Mouse (Mus musculus) lung, adult 18-20 months (tissue): ENCODE results near the gene Reep3.
A peak's percentile ranks its signal among the peaks of the same experiment; 100 is the strongest.

Experiments used
- DNase-seq, 2 experiments: peaks; one replicate each; pipeline ENCODE4 v3.0.0; 2022; ENCODE audit warnings: mixed read lengths in 2 of 2

Reep3 gene

GRCm38 (mm10) chr10:67081206-67082007 lies 15.3 kb downstream of the Reep3 start:
- DNase-seq, result no peak

DNA sequence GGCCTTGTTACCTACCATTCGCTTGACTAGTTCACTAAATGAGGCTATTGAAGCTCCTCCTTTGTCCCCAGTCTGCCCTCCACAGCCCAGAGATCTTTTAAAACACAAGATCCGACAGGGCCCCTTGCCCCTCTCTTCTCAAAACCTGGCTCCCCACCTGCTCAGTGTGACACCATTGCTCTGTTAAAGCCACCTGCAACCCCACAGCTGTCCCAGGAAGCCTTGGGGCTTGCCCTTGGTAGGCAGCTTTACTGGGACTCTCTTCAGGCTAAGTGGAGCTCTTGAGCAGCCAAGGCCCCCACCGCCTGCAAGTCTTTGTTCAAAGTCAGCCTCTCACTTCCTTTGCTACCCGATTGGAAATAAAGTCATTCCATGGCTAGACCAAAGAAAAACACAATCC lies 17.7 kb downstream of the Reep3 start:
- DNase-seq, result no peak

DNA sequence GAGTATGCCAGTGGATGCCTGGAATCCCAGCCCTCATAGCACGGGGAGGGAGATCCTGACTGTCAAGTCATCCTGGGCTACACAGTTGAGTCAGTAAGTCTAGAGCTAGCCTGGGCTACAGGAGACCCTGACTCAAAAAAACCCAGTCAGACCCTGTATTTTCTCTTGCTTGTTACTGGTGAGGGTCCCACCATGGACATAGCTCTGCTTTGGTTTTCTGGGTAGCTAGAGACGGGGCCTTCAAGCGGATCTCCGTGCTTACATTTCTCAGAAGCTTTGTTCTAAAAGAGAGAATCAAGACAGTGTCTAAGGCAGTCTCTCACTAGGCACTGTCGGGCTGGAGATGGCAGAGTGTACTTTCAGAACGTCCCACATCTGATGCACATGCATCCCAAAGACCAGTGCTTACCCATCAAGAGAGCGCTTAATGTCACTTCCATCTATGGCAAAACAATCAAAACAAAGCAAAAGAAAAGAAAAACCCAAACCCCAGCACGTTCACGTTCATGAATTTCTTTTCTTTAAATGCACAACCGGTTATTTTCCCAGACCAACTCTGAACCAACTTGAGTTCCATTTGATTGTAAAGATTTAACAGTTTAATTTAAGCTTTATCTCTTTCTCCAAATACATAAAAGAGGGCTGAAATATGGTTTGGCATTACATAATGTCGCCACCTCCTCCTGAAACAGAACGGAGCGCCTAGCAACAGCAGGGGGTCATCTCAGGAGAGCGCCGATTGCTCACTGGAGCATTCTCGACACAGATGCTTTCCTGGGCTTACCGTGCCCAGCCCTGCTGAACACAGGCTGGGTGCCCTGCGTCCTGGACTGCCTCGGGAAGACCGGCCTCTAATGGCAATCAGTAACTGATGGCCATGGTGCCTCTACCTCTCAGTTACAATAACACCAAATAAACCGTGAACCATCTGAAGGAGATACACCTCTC lies 20.5 kb downstream of the Reep3 start:
- no peak for DNase-seq

DNA sequence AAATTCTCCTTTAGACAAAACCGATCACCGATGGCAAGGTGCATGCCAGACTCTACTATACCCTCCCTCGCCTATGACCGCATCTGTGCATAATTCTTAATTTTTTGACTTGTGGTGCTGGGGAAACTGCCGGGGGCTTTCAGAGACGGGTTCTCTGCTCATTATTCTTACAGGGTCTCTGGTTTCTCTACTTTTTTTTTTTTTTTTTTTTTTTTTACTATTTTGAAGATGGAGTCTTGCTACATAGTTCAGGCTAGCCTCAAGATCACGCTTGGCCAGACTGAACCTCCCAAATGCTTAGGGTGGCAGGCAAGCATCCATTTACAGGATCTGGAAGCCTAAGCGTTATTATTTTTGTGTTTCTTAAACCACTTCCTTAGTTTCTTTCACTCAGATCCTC lies 23.2 kb downstream of the Reep3 start:
- no peak for DNase-seq

GRCm38 (mm10) chr10:67072600-67072999 lies 24.1 kb downstream of the Reep3 start:
- peak in 1 of 2 experiments; percentile 62 for DNase-seq

- DNase-seq, result peak; percentile 39 to 50
These were observed 24.9 kb downstream of the Reep3 start for GRCm38 (mm10) chr10:67071884-67072283.

GRCm38 (mm10) chr10:67071389-67071788 lies 25.4 kb downstream of the Reep3 start:
- no peak for DNase-seq

- DNase-seq, result no peak
These were observed 27.7 kb downstream of the Reep3 start for GRCm38 (mm10) chr10:67069013-67069412.

- no peak for DNase-seq
These were observed 30.3 kb downstream of the Reep3 start for GRCm38 (mm10) chr10:67066421-67066820.

- no peak for DNase-seq
These were observed 30.8 kb downstream of the Reep3 start for GRCm38 (mm10) chr10:67065927-67066326.

- DNase-seq, result no peak
These were observed 31.4 kb downstream of the Reep3 start for GRCm38 (mm10) chr10:67065277-67065887.

DNA sequence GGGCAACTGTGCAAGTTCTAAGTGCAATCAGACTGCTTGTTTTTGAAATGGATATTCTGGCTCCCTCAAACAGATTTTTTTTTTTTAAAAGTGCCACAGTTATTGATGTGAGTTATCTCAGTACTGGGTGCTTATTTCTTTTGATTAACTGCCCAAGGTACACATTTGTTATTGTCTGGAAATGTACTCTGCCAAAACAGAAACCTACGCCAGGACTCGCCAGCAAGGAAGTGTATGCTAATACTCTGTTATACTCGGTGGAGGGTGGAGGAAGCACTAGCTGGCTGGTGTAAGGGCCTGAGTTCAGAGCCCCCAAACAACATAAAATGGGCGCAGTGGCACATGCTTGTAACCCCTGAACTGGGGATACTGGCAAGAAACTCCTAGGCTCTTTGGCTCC lies 34.9 kb downstream of the Reep3 start:
- DNase-seq, result peak in 1 of 2 experiments; percentile 58

- peak; percentile 46 to 70 for DNase-seq
These were observed 35.4 kb downstream of the Reep3 start for GRCm38 (mm10) chr10:67061367-67061801.

GRCm38 (mm10) chr10:67058702-67059101 lies 38.0 kb downstream of the Reep3 start:
- DNase-seq, result no peak

DNA sequence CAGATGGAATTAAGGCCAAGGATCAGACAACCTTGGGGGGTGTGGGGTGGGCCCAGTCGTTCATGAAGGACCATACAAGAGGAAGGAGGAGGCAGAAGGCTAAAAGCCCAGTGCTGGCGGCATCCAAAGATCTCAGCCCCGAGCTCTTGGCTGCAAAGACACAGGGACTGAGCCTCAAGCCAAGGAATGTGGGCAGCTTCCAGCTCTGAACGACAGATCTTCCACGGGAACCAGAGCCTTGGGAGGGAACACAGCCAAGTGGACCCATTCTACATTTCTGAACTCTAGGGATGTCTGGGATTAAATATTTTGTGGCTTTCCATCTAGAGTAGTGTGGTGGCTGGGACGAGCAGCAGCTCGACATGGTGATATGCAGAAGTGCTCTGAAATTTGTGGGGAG lies 38.4 kb downstream of the Reep3 start:
- DNase-seq, result no peak

GRCm38 (mm10) chr10:67057696-67058095 lies 39.0 kb downstream of the Reep3 start:
- no peak for DNase-seq

- no peak for DNase-seq
These were observed 39.5 kb downstream of the Reep3 start for GRCm38 (mm10) chr10:67057208-67057607.

- peak in 1 of 2 experiments; percentile 51 for DNase-seq
These were observed 40.6 kb downstream of the Reep3 start for GRCm38 (mm10) chr10:67055867-67056856.

GRCm38 (mm10) chr10:67053475-67053874 lies 43.3 kb downstream of the Reep3 start:
- DNase-seq, result no peak

DNA sequence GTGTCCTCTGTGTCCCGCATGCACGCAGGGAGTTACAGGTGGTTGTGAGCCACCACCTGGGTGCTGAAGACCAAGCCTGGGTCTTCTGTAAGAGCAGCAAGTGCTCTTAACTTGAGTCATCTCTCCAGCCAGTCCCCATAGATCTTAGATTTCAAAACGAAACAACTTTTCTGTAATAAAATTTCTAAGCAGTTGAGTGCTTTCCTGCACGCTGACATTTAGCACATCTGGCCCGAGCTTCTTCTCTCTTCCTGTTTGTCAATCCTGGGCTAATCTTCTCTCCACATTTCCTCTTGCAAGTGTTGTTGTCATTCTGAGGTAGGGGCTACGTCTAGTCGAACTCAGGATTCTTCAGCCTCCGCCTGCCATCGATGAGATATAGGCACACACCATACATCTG lies 44.3 kb downstream of the Reep3 start:
- DNase-seq, result no peak

GRCm38 (mm10) chr10:67051466-67051865 lies 45.3 kb downstream of the Reep3 start:
- no peak for DNase-seq

GRCm38 (mm10) chr10:67050766-67051165 lies 46.0 kb downstream of the Reep3 start:
- DNase-seq, result no peak
